Mouse (Mus musculus) T-helper 1 cell (primary cell): ENCODE data around the gene Ccdc124.
"Not testable (repeated sequence)": the region's sequence is repeated elsewhere in the genome, so short reads cannot be mapped to it uniquely, and the experiment has no call there.

Source experiments
- in situ Hi-C: fragments of 300-600 bp; cut with MboI, MseI; formaldehyde crosslinking; loops from one replicate; pipeline ENCODE4 v1.15.1; 2025; ENCODE audit warnings: high pct_unique_total_duplicates

Ccdc124 gene

GRCm38 (mm10) chr8:70822594-70822993 lies 51.1 kb downstream of the Ccdc124 start:
- in situ Hi-C loops: not testable (repeated sequence)

GRCm38 (mm10) chr8:70821992-70822391 lies 51.7 kb downstream of the Ccdc124 start:
- in situ Hi-C loops: no loop called here

- in situ Hi-C loops: no loop called here
Measured at GRCm38 (mm10) chr8:70821399-70821962, 52.3 kb downstream of the Ccdc124 start.

- in situ Hi-C loops: no loop called here
Measured at GRCm38 (mm10) chr8:70820101-70820935, 53.4 kb downstream of the Ccdc124 start.
